Mouse (Mus musculus): ENCODE measurements at regions not wholly inside any gene's neighbourhood (a gene's known extent, or its start where the extent isn't known, plus 50 kb on each side); places are given as distances from the start of the nearest gene placed in this dataset.

- no peaks in the 10 kb centered on the region for H3K27me3 ChIP-seq (ENCODE audit: insufficient read depth, low read length)
- ATAC-seq (no peak), DNase-seq (no peak)
- H3K27ac ChIP-seq (ENCODE audit: low read depth, low read length): no peak overlapping the region
- H3K9ac ChIP-seq: no peak overlapping the region
- no peak overlapping the region for H3K4me3 ChIP-seq (ENCODE audit: low read depth, low read length)
- 93% methylated on average over 4 of the region's 4 CpGs for WGBS
- TF ChIP-seq CTCF (IDR thresholded peaks at IDR 0.05; ENCODE audit: low read depth): no peak
- H3K4me2 ChIP-seq (ENCODE audit: low read depth): no peak overlapping the region
- no peaks in the 10 kb centered on the region for H3K9me3 ChIP-seq (ENCODE audit: low read length)
- H3K4me1 ChIP-seq (ENCODE audit: insufficient read depth): no peaks in the 10 kb centered on the region
- H3K36me3 ChIP-seq (ENCODE audit: insufficient read depth): no peaks in the 10 kb centered on the region
Measured at GRCm38 (mm10) chr6:98588979-98589378, 246.4 kb upstream of the Gm765 start.

GRCm38 (mm10) chr6:98584541-98584940 is 242.0 kb upstream of the Gm765 start:
- DNase-seq (no peak), ATAC-seq (no peak)
- no peaks in the 10 kb centered on the region for H3K9me3 ChIP-seq (ENCODE audit: low read length)
- 76% methylated on average over 4 of the region's 4 CpGs for whole genome bisulfite sequencing
- no peak overlapping the region for H3K4me2 ChIP-seq (ENCODE audit: low read depth)
- H3K27ac ChIP-seq (ENCODE audit: low read depth, low read length): no peak overlapping the region
- TF ChIP-seq CTCF (IDR thresholded peaks at IDR 0.05; ENCODE audit: low read depth): no peak
- H3K36me3 ChIP-seq (ENCODE audit: insufficient read depth): no peaks in the 10 kb centered on the region
- no peaks in the 10 kb centered on the region for H3K27me3 ChIP-seq (ENCODE audit: insufficient read depth, low read length)
- H3K9ac ChIP-seq: no peak overlapping the region
- no peaks in the 10 kb centered on the region for H3K4me1 ChIP-seq (ENCODE audit: insufficient read depth)
- no peak overlapping the region for H3K4me3 ChIP-seq (ENCODE audit: low read depth, low read length)

- TF ChIP-seq CTCF (IDR thresholded peaks at IDR 0.05; ENCODE audit: low read depth): no peak
- WGBS: 64% methylated on average over 2 of the region's 2 CpGs
- no peaks in the 10 kb centered on the region for H3K27me3 ChIP-seq (ENCODE audit: insufficient read depth, low read length)
Measured at GRCm38 (mm10) chr6:98582826-98583225, 240.3 kb upstream of the Gm765 start.

GRCm38 (mm10) chr6:98575227-98575626 is 232.7 kb upstream of the Gm765 start:
- no peak overlapping the region for H3K4me2 ChIP-seq (ENCODE audit: low read depth)
- no peaks in the 10 kb centered on the region for H3K9me3 ChIP-seq (ENCODE audit: low read length)
- H3K27me3 ChIP-seq (ENCODE audit: insufficient read depth, low read length): no peaks in the 10 kb centered on the region
- TF ChIP-seq CTCF (IDR thresholded peaks at IDR 0.05; ENCODE audit: low read depth): no peak
- H3K4me1 ChIP-seq (ENCODE audit: insufficient read depth): no peaks in the 10 kb centered on the region
- DNase-seq: no peak
- no peak for ATAC-seq
- 87% methylated on average over 1 of the region's 1 CpGs for WGBS
- no peak overlapping the region for H3K27ac ChIP-seq (ENCODE audit: low read depth, low read length)
- H3K36me3 ChIP-seq (ENCODE audit: insufficient read depth): no peaks in the 10 kb centered on the region
- no peak overlapping the region for H3K4me3 ChIP-seq (ENCODE audit: low read depth, low read length)
- H3K9ac ChIP-seq: no peak overlapping the region

More at GRCm38 (mm10) chr6:98582826-98583225, 240.3 kb upstream of the Gm765 start:
- no peaks in the 10 kb centered on the region for H3K4me1 ChIP-seq (ENCODE audit: insufficient read depth)
- no peak overlapping the region for H3K27ac ChIP-seq (ENCODE audit: low read depth, low read length)
- no peaks in the 10 kb centered on the region for H3K9me3 ChIP-seq (ENCODE audit: low read length)
- no peak overlapping the region for H3K4me3 ChIP-seq (ENCODE audit: low read depth, low read length)
- ATAC-seq (no peak), DNase-seq (no peak)
- H3K4me2 ChIP-seq (ENCODE audit: low read depth): no peak overlapping the region
- no peaks in the 10 kb centered on the region for H3K36me3 ChIP-seq (ENCODE audit: insufficient read depth)
- no peak overlapping the region for H3K9ac ChIP-seq

GRCm38 (mm10) chr6:98555702-98556101 is 213.1 kb upstream of the Gm765 start:
- no peaks in the 10 kb centered on the region for H3K9me3 ChIP-seq (ENCODE audit: low read length)
- no peak for TF ChIP-seq CTCF (IDR thresholded peaks at IDR 0.05; ENCODE audit: low read depth)
- H3K36me3 ChIP-seq (ENCODE audit: insufficient read depth): no peaks in the 10 kb centered on the region
- ATAC-seq: no peak
- DNase-seq: no peak
- H3K4me3 ChIP-seq (ENCODE audit: low read depth, low read length): no peak overlapping the region
- no peaks in the 10 kb centered on the region for H3K4me1 ChIP-seq (ENCODE audit: insufficient read depth)
- no peak overlapping the region for H3K27ac ChIP-seq (ENCODE audit: low read depth, low read length)
- WGBS: 45% methylated on average over 1 of the region's 1 CpGs
- no peak overlapping the region for H3K4me2 ChIP-seq (ENCODE audit: low read depth)
- H3K27me3 ChIP-seq (ENCODE audit: insufficient read depth, low read length): no peaks in the 10 kb centered on the region
- H3K9ac ChIP-seq: no peak overlapping the region

- Histone ChIP-seq H3K9ac (no peak overlapping the region), H3K4me2 (ENCODE audit: low read depth) (no peak overlapping the region), H3K9me3 (ENCODE audit: low read length) (no peaks in the 10 kb centered on the region), H3K4me1 (ENCODE audit: insufficient read depth) (no peaks in the 10 kb centered on the region), H3K4me3 (ENCODE audit: low read depth, low read length) (no peak overlapping the region), H3K27me3 (ENCODE audit: insufficient read depth, low read length) (no peaks in the 10 kb centered on the region), H3K27ac (ENCODE audit: low read depth, low read length) (no peak overlapping the region), H3K36me3 (ENCODE audit: insufficient read depth) (no peaks in the 10 kb centered on the region)
- DNase-seq (no peak), ATAC-seq (no peak)
- 93% methylated on average over 1 of the region's 1 CpGs for WGBS
- no peak for TF ChIP-seq CTCF (IDR thresholded peaks at IDR 0.05; ENCODE audit: low read depth)
Measured at GRCm38 (mm10) chr6:98553922-98554321, 211.4 kb upstream of the Gm765 start.

- Histone ChIP-seq H3K27ac (ENCODE audit: low read depth, low read length) (no peak overlapping the region), H3K4me3 (ENCODE audit: low read depth, low read length) (no peak overlapping the region), H3K9me3 (ENCODE audit: low read length) (no peaks in the 10 kb centered on the region), H3K4me2 (ENCODE audit: low read depth) (no peak overlapping the region), H3K4me1 (ENCODE audit: insufficient read depth) (no peaks in the 10 kb centered on the region), H3K27me3 (ENCODE audit: insufficient read depth, low read length) (no peaks in the 10 kb centered on the region), H3K36me3 (ENCODE audit: insufficient read depth) (no peaks in the 10 kb centered on the region), H3K9ac (no peak overlapping the region)
- TF ChIP-seq CTCF (IDR thresholded peaks at IDR 0.05; ENCODE audit: low read depth): no peak
- ATAC-seq: no peak
- WGBS: 78% methylated on average over 3 of the region's 3 CpGs
- no peak for DNase-seq
Measured at GRCm38 (mm10) chr6:98551781-98552180, 209.2 kb upstream of the Gm765 start.

Measured in forebrain, postnatal 0 days (tissue).